Mouse (Mus musculus): ENCODE data around the gene Nlgn1. TPM values are rescaled to one million over a fixed set of nuclear protein-coding genes. Genes with fewer than 3 reads are reported as not detected.
A peak's percentile ranks its signal among the peaks of the same experiment; 100 is the strongest.

The Nlgn1 gene
- polyA plus RNA-seq, 1 experiment from 2014 or later = 0.50 TPM

- Histone ChIP-seq H3K4me1 (ENCODE audit: insufficient read depth, low read depth, low read length) (peaks cover 4% of the 10 kb centered on the region; the same call in 1 of the 2 replicates), H3K9me3 (ENCODE audit: low read length) (no peaks in the 10 kb centered on the region), H3K27me3 (replicated peaks; ENCODE audit: insufficient read depth, low read length) (peaks cover 21% of the 10 kb centered on the region), H3K4me2 (replicated peaks; ENCODE audit: low read depth, low read length) (peak overlapping the region; percentile 54), H3K4me3 (ENCODE audit: low read depth, low read length) (peak overlapping the region; percentile 30), H3K27ac (ENCODE audit: low read length) (no peak overlapping the region), H3K36me3 (ENCODE audit: insufficient read depth, low read length) (no peaks in the 10 kb centered on the region), H3K9ac (replicated peaks; ENCODE audit: low read depth) (no peak overlapping the region)
- DNase-seq (ENCODE audit: low spot score) (no peak), ATAC-seq (peak; percentile 19; the same call in 1 of the 2 replicates)
- WGBS = 2% methylated on average over 59 of the region's 60 CpGs
- TF ChIP-seq EP300 (IDR thresholded peaks at IDR 0.05) = no peak
- TF ChIP-seq CTCF (IDR thresholded peaks at IDR 0.05) = no peak
These were observed 841 bp downstream of the Nlgn1 start for GRCm38 (mm10) chr3:26331177-26332061.

- Histone ChIP-seq H3K9ac (replicated peaks; ENCODE audit: low read depth) (no peak overlapping the region), H3K36me3 (ENCODE audit: insufficient read depth, low read length) (no peaks in the 10 kb centered on the region), H3K27me3 (replicated peaks; ENCODE audit: insufficient read depth, low read length) (peaks cover 21% of the 10 kb centered on the region), H3K27ac (ENCODE audit: low read length) (no peak overlapping the region), H3K4me2 (replicated peaks; ENCODE audit: low read depth, low read length) (peak overlapping the region; percentile 54), H3K4me3 (ENCODE audit: low read depth, low read length) (peak overlapping the region; percentile 30), H3K9me3 (ENCODE audit: low read length) (no peaks in the 10 kb centered on the region), H3K4me1 (ENCODE audit: insufficient read depth, low read depth, low read length) (peaks cover 4% of the 10 kb centered on the region; the same call in 1 of the 2 replicates)
- TF ChIP-seq EP300 (IDR thresholded peaks at IDR 0.05) (no peak), CTCF (IDR thresholded peaks at IDR 0.05) (no peak)
- no peak for ATAC-seq
- WGBS = 13% methylated on average over 9 of the region's 9 CpGs
- DNase-seq (ENCODE audit: low spot score) = no peak
These were observed 1.4 kb downstream of the Nlgn1 start for GRCm38 (mm10) chr3:26330863-26331176.

GRCm38 (mm10) chr3:26330019-26330418 is 2.2 kb downstream of the Nlgn1 start:
- ATAC-seq = no peak
- no peak overlapping the region for H3K4me3 ChIP-seq (ENCODE audit: low read depth, low read length)
- no peak for DNase-seq (ENCODE audit: low spot score)

GRCm38 (mm10) chr3:26324510-26324909 is 7.8 kb downstream of the Nlgn1 start:
- Histone ChIP-seq H3K36me3 (ENCODE audit: insufficient read depth, low read length) (no peaks in the 10 kb centered on the region), H3K4me1 (ENCODE audit: insufficient read depth, low read depth, low read length) (no peaks in the 10 kb centered on the region), H3K9me3 (ENCODE audit: low read length) (no peaks in the 10 kb centered on the region), H3K27ac (ENCODE audit: low read length) (no peak overlapping the region), H3K4me2 (replicated peaks; ENCODE audit: low read depth, low read length) (no peak overlapping the region), H3K27me3 (replicated peaks; ENCODE audit: insufficient read depth, low read length) (no peaks in the 10 kb centered on the region), H3K9ac (replicated peaks; ENCODE audit: low read depth) (no peak overlapping the region), H3K4me3 (ENCODE audit: low read depth, low read length) (no peak overlapping the region)
- ATAC-seq = no peak
- no peak for TF ChIP-seq EP300 (IDR thresholded peaks at IDR 0.05)
- TF ChIP-seq CTCF (IDR thresholded peaks at IDR 0.05) = no peak
- DNase-seq (ENCODE audit: low spot score) = no peak
- 50% methylated on average over 1 of the region's 1 CpGs for WGBS

More at GRCm38 (mm10) chr3:26330019-26330418, 2.2 kb downstream of the Nlgn1 start:
- Histone ChIP-seq H3K9ac (replicated peaks; ENCODE audit: low read depth) (no peak overlapping the region), H3K4me2 (replicated peaks; ENCODE audit: low read depth, low read length) (no peak overlapping the region), H3K36me3 (ENCODE audit: insufficient read depth, low read length) (no peaks in the 10 kb centered on the region), H3K27ac (ENCODE audit: low read length) (no peak overlapping the region), H3K27me3 (replicated peaks; ENCODE audit: insufficient read depth, low read length) (peaks cover 21% of the 10 kb centered on the region), H3K9me3 (ENCODE audit: low read length) (no peaks in the 10 kb centered on the region), H3K4me1 (ENCODE audit: insufficient read depth, low read depth, low read length) (peaks cover 4% of the 10 kb centered on the region; the same call in 1 of the 2 replicates)
- TF ChIP-seq CTCF (IDR thresholded peaks at IDR 0.05) = no peak
- no peak for TF ChIP-seq EP300 (IDR thresholded peaks at IDR 0.05)
- WGBS = 67% methylated on average over 4 of the region's 4 CpGs

GRCm38 (mm10) chr3:26317397-26317796 is 14.9 kb downstream of the Nlgn1 start:
- Histone ChIP-seq H3K4me2 (replicated peaks; ENCODE audit: low read depth, low read length) (no peak overlapping the region), H3K9ac (replicated peaks; ENCODE audit: low read depth) (no peak overlapping the region), H3K4me3 (ENCODE audit: low read depth, low read length) (no peak overlapping the region), H3K9me3 (ENCODE audit: low read length) (no peaks in the 10 kb centered on the region), H3K27me3 (replicated peaks; ENCODE audit: insufficient read depth, low read length) (no peaks in the 10 kb centered on the region), H3K36me3 (ENCODE audit: insufficient read depth, low read length) (no peaks in the 10 kb centered on the region), H3K27ac (ENCODE audit: low read length) (no peak overlapping the region), H3K4me1 (ENCODE audit: insufficient read depth, low read depth, low read length) (no peaks in the 10 kb centered on the region)
- 71% methylated on average over 2 of the region's 2 CpGs for WGBS
- TF ChIP-seq CTCF (IDR thresholded peaks at IDR 0.05) (no peak), EP300 (IDR thresholded peaks at IDR 0.05) (no peak)
- DNase-seq (ENCODE audit: low spot score) (no peak), ATAC-seq (no peak)

GRCm38 (mm10) chr3:26297869-26298268 is 34.4 kb downstream of the Nlgn1 start:
- DNase-seq (ENCODE audit: low spot score) = no peak
- no peak overlapping the region for H3K4me3 ChIP-seq (ENCODE audit: low read depth, low read length)
- H3K4me2 ChIP-seq (replicated peaks; ENCODE audit: low read depth, low read length) = no peak overlapping the region
- 44% methylated on average over 5 of the region's 5 CpGs for WGBS
- no peaks in the 10 kb centered on the region for H3K27me3 ChIP-seq (replicated peaks; ENCODE audit: insufficient read depth, low read length)
- no peak overlapping the region for H3K9ac ChIP-seq (replicated peaks; ENCODE audit: low read depth)
- H3K4me1 ChIP-seq (ENCODE audit: insufficient read depth, low read depth, low read length) = no peaks in the 10 kb centered on the region
- no peaks in the 10 kb centered on the region for H3K36me3 ChIP-seq (ENCODE audit: insufficient read depth, low read length)
- no peak for TF ChIP-seq EP300 (IDR thresholded peaks at IDR 0.05)
- TF ChIP-seq CTCF (IDR thresholded peaks at IDR 0.05) = no peak
- no peak overlapping the region for H3K27ac ChIP-seq (ENCODE audit: low read length)
- ATAC-seq = no peak
- H3K9me3 ChIP-seq (ENCODE audit: low read length) = no peaks in the 10 kb centered on the region

Data from lung, postnatal 0 days (tissue).